10 mouse cellular contexts compared by ENCODE assay signal in genomic region chr9:123450174-123450573, GRCm38 (mm10). TPM values are rescaled to one million over a fixed set of nuclear protein-coding genes. Genes with fewer than 3 reads are reported as not detected.
A peak's percentile ranks its signal among the peaks of the same experiment; 100 is the strongest.
DNase-seq lines count a peak whose midpoint lies in the region; ATAC-seq and TF ChIP-seq lines count a peak whose summit lies in the region.
"Had no signal": no experiment of that assay in that cellular context is flagged by ENCODE, and none has a peak within 500 bp of the region (broad histone marks: within the 10 kb centered on the region; RNA-seq: fewer than 3 reads in every experiment).

No protein-coding gene starts in this region.

- H3K4me2 ChIP-seq in hindbrain, embryonic 13.5 days, result no peak overlapping the region
- no peak overlapping the region for H3K4me2 ChIP-seq in midbrain, embryonic 16.5 days (ENCODE audit: low read length)
- H3K4me2 ChIP-seq: embryonic facial prominence, embryonic 15.5 days had no signal

- H3K27me3 ChIP-seq in hindbrain, embryonic 10.5 days (ENCODE audit: insufficient read depth, poor library complexity, severe bottlenecking), result no peaks in the 10 kb centered on the region
- no peaks in the 10 kb centered on the region for H3K27me3 ChIP-seq in hindbrain, embryonic 13.5 days
- no peaks in the 10 kb centered on the region for H3K27me3 ChIP-seq in midbrain, embryonic 16.5 days (ENCODE audit: control insufficient read depth, insufficient read depth, low read depth, low read length)
- H3K27me3 ChIP-seq in thymus, adult 2 months (ENCODE audit: control insufficient read depth, insufficient read depth, low read length), result no peaks in the 10 kb centered on the region
- H3K27me3 ChIP-seq: embryonic facial prominence, embryonic 15.5 days had no signal

- no peak for TF ChIP-seq POLR2A in thymus, adult 2 months (IDR thresholded peaks at IDR 0.05; ENCODE audit: control insufficient read depth, extremely low read depth, insufficient read depth, low read length, poor library complexity)

- WGBS in hindbrain, embryonic 10.5 days, result 53% methylated on average over 2 of the region's 2 CpGs
- 54% methylated on average over 2 of the region's 2 CpGs for WGBS in hindbrain, embryonic 13.5 days
- WGBS in midbrain, embryonic 16.5 days, result 53% methylated on average over 2 of the region's 2 CpGs
- 53% methylated on average over 2 of the region's 2 CpGs for WGBS in thymus, adult 2 months

- ATAC-seq in hindbrain, embryonic 13.5 days (ENCODE audit: low FRiP score), result no peak
- peak; percentile 58 for ATAC-seq in CD4-positive, CD25-positive, alpha-beta regulatory T cell, adult 4 months
- 0 out of 2 replicates have a peak, but pooled peaks have one; percentile 44 for ATAC-seq in erythroid progenitor cell, adult 5-6 weeks (replicated peaks; ENCODE audit: low FRiP score, poor library complexity, severe bottlenecking)
- peak; percentile 51; the same call in 1 of the 2 replicates for ATAC-seq in midbrain, embryonic 16.5 days

- H3K4me3 ChIP-seq in hindbrain, embryonic 10.5 days, result no peak overlapping the region
- no peak overlapping the region for H3K4me3 ChIP-seq in hindbrain, embryonic 13.5 days
- no peak overlapping the region for H3K4me3 ChIP-seq in midbrain, embryonic 16.5 days (ENCODE audit: low read depth, low read length)
- H3K4me3 ChIP-seq in thymus, adult 2 months (ENCODE audit: control insufficient read depth, insufficient read depth, low read length), result no peak overlapping the region
- H3K4me3 ChIP-seq: embryonic facial prominence, embryonic 15.5 days had no signal

- peak; percentile 26 for DNase-seq in hindbrain, embryonic 10.5 days (ENCODE audit: low spot score)
- peak; percentile 47 for DNase-seq in adrenal gland, postnatal 25 days
- peak; percentile 37 to 60 for DNase-seq in layer of hippocampus, postnatal 36 days
- DNase-seq in thymus, adult 2 months, result peak; percentile 62

- no peaks in the 10 kb centered on the region for H3K4me1 ChIP-seq in hindbrain, embryonic 10.5 days (replicated peaks)
- H3K4me1 ChIP-seq in hindbrain, embryonic 13.5 days (replicated peaks), result no peaks in the 10 kb centered on the region
- no peaks in the 10 kb centered on the region for H3K4me1 ChIP-seq in midbrain, embryonic 16.5 days (ENCODE audit: control insufficient read depth, insufficient read depth, low read length)
- H3K4me1 ChIP-seq in thymus, adult 2 months (replicated peaks; ENCODE audit: control insufficient read depth, insufficient read depth, low read length), result no peaks in the 10 kb centered on the region
- H3K4me1 ChIP-seq: embryonic facial prominence, embryonic 15.5 days had no signal

- no peak overlapping the region for H3K27ac ChIP-seq in hindbrain, embryonic 10.5 days
- no peak overlapping the region for H3K27ac ChIP-seq in hindbrain, embryonic 13.5 days
- H3K27ac ChIP-seq in midbrain, embryonic 16.5 days (ENCODE audit: low read length), result no peak overlapping the region
- no peak overlapping the region for H3K27ac ChIP-seq in thymus, adult 2 months (ENCODE audit: control insufficient read depth, insufficient read depth, low read length)
- H3K27ac ChIP-seq: embryonic facial prominence, embryonic 15.5 days; macrophage had no signal

- TF ChIP-seq CTCF in thymus, adult 2 months (IDR thresholded peaks at IDR 0.05; ENCODE audit: borderline replicate concordance, control insufficient read depth, extremely low read depth, insufficient read depth, low read length, poor library complexity), result no peak

- no peak overlapping the region for H3K9ac ChIP-seq in hindbrain, embryonic 13.5 days
- H3K9ac ChIP-seq in midbrain, embryonic 16.5 days (ENCODE audit: low read depth, low read length), result no peak overlapping the region
- H3K9ac ChIP-seq: embryonic facial prominence, embryonic 15.5 days had no signal

- H3K36me3 ChIP-seq in hindbrain, embryonic 10.5 days, result peaks cover 29% of the 10 kb centered on the region
- peaks cover 30% of the 10 kb centered on the region for H3K36me3 ChIP-seq in hindbrain, embryonic 13.5 days
- H3K36me3 ChIP-seq in midbrain, embryonic 16.5 days (ENCODE audit: control insufficient read depth, insufficient read depth, low read length), result 0 out of 2 replicates have a peak, but pooled peaks cover 6% of the 10 kb centered on the region
- H3K36me3 ChIP-seq in thymus, adult 2 months (ENCODE audit: control insufficient read depth, insufficient read depth, low read length), result peaks cover 4% of the 10 kb centered on the region; the same call in 1 of the 2 replicates

- H3K9me3 ChIP-seq in hindbrain, embryonic 10.5 days, result no peaks in the 10 kb centered on the region
- no peaks in the 10 kb centered on the region for H3K9me3 ChIP-seq in hindbrain, embryonic 13.5 days
- H3K9me3 ChIP-seq in midbrain, embryonic 16.5 days (replicated peaks; ENCODE audit: control insufficient read depth, low read length, poor library complexity, severe bottlenecking), result no peaks in the 10 kb centered on the region
- H3K9me3 ChIP-seq: embryonic facial prominence, embryonic 15.5 days had no signal

RNA-seq across cellular contexts. Expression of gene Limd1, which starts 28.3 kb away (rescaled TPM):
- 49.0 and 53.1 TPM in 2 replicates for polyA plus RNA-seq in hindbrain, embryonic 10.5 days (2016; fragmentation: Nextera tagmentation; extraction: Ambion mirVana)
- polyA plus RNA-seq in hindbrain, embryonic 13.5 days (2015; fragmentation: Nextera tagmentation; extraction: Ambion mirVana), result 17.3 and 18.1 TPM in 2 replicates
- 10 to 100 TPM; 37.6 to 41.0 TPM for polyA plus RNA-seq in CD4-positive, CD25-positive, alpha-beta regulatory T cell, adult 4 months (2017; shearing (Covaris generic))
- total RNA-seq in adrenal gland, postnatal 25 days (2021), result 32.4 and 34.7 TPM in 2 replicates
- total RNA-seq in erythroid progenitor cell, adult 5-6 weeks (2015; ENCODE audit: low replicate concordance), result 59.1 and 60.2 TPM in 2 replicates
- 46.1 and 70.6 TPM in 2 replicates for total RNA-seq in erythroid progenitor cell, adult 5-6 weeks (2017; ENCODE audit: low replicate concordance)
- 1 to 10 TPM; 7.5 to 7.7 TPM for total RNA-seq in layer of hippocampus, postnatal 36 days (2021)
- polyA plus RNA-seq in midbrain, embryonic 16.5 days (2015; fragmentation: Nextera tagmentation; extraction: Ambion mirVana), result 10.2 and 10.6 TPM in 2 replicates
- 56.4 and 59.1 TPM in 2 replicates for polyA plus RNA-seq in thymus, adult 2 months (2012; rRNA removed)
